Mouse (Mus musculus) cerebellum, adult 2 months (tissue): ENCODE data around the gene Mapk8. TPM values are rescaled to one million over a fixed set of nuclear protein-coding genes. Genes with fewer than 3 reads are reported as not detected.

Source experiments
- DNase-seq, 2 experiments: peaks; one replicate each; pipeline ENCODE4 v3.0.0; 2021
- H3K27ac ChIP-seq: fragments of 200-500 bp; 2 replicates; pipeline ENCODE4 v1.5.1; 2012; ENCODE audit warnings: low read length, control low read depth, inconsistent platforms; ENCODE audit not compliant: insufficient read depth
- H3K27me3 ChIP-seq: fragments of 200-500 bp; 2 replicates; pipeline ENCODE4 v1.6.1; 2012; ENCODE audit warnings: inconsistent platforms, mild to moderate bottlenecking, low read length, moderate library complexity; ENCODE audit not compliant: control insufficient read depth, insufficient read depth
- H3K4me1 ChIP-seq: fragments of 200-500 bp; 2 replicates; pipeline ENCODE4 v1.6.1; 2011; ENCODE audit warnings: low read length; ENCODE audit not compliant: control insufficient read depth, insufficient read depth
- H3K4me3 ChIP-seq: fragments of 200-500 bp; replicated peaks from 2 replicates; pipeline ENCODE3; 2011; ENCODE audit warnings: mild to moderate bottlenecking, low read depth, low read length, control low read depth; ENCODE audit not compliant: insufficient read depth
- CTCF ChIP-seq: fragments of 200-500 bp; IDR thresholded peaks from 2 replicates; pipeline ENCODE4 v1.5.1; 2011; ENCODE audit warnings: low read depth, mild to moderate bottlenecking, control low read depth, low read length, moderate library complexity, borderline replicate concordance; ENCODE audit not compliant: insufficient read depth
- POLR2A ChIP-seq: fragments of 200-500 bp; IDR thresholded peaks from 2 replicates; pipeline ENCODE4 v1.6.1; 2011; ENCODE audit warnings: low read length, control low read depth, borderline replicate concordance; ENCODE audit not compliant: insufficient read depth
- WGBS: fragments of 180-500 bp; shearing (Covaris S2); methylation state at CpG from one replicate; pipeline ENCODE4 v1.1.7; 2018; 5-methylcytosine and 5-hydroxymethylcytosine counted together
- polyA plus RNA-seq: library from polyadenylated mRNA; depleted of rRNA; stranded (reverse); fragments of >200 nt; gene quantifications from 2 replicates; pipeline ENCODE4 v1.2.3, GENCODE M21; 2012; rRNA removed

The Mapk8 gene
- 45.0 and 46.8 TPM in 2 replicates for polyA plus RNA-seq

DNA sequence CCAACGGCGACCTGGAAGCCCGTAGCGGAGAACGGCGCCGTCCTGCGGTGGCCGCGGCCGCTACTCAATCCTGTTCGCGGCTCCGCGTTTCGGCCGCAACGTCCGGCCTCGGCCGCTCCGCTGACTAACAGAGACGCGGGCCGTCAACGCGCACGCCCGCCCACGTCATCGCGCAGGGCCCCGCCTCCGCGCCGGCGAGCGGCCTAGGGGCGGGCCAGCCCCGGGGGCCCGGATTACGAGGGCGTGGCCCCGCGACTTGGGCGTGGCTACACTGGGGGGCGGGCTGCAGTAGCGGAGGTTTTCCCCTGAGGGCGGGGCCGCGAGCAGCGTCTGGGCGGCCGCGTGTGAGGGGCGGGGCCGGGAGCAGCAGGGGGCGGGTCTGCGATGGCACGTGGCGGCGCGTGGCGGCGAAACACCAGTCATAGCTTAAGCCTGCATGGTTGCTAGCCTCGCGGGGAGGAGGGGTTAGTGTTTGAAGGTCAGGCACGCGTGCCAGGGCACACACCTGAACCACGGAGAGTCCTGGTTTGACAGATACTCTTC is at the start of gene Mapk8:
Gene Mapk8, minus strand, starts transcription at position 132 of the 543 bp plus-strand sequence.
- Histone ChIP-seq H3K27me3 (no peaks in the 10 kb centered on the region), H3K27ac (peak within 1 kb of the TSS; percentile 67; the same call in 1 of the 2 replicates), H3K4me3 (peak within 1 kb of the TSS; percentile 84), H3K4me1 (peaks cover 2% of the 10 kb centered on the region)
- TF ChIP-seq POLR2A: peak; percentile 81
- TF ChIP-seq CTCF: no peak
- 1% methylated on average over 70 of the region's 70 CpGs for WGBS
- DNase-seq: peak; percentile 94 to 96

DNA sequence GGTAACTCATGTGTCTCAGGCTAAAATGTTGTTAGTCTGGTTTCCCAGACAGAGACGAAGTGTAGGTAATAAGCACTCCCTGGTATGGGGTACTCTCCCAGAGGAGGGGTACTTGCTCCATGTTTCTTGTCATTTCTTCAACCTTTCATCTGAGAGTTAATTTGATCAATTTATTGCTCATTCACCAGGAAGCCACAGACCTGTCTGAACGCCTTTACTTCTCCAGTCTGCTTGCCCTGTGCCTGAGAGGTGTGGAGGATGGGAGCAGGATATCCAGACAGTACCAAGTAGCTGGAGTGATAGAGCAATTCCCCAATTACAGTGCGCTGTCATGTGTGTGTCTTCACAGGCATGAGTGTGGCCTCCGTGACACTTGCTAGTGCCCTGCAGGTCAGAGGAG is 48.3 kb upstream of the Mapk8 start:
- Histone ChIP-seq H3K4me1 (no peaks in the 10 kb centered on the region), H3K27ac (no peak overlapping the region), H3K27me3 (no peaks in the 10 kb centered on the region), H3K4me3 (no peak overlapping the region)
- DNase-seq: no peak
- 86% methylated on average over 4 of the region's 4 CpGs for WGBS
- TF ChIP-seq POLR2A (no peak), CTCF (no peak)

DNA sequence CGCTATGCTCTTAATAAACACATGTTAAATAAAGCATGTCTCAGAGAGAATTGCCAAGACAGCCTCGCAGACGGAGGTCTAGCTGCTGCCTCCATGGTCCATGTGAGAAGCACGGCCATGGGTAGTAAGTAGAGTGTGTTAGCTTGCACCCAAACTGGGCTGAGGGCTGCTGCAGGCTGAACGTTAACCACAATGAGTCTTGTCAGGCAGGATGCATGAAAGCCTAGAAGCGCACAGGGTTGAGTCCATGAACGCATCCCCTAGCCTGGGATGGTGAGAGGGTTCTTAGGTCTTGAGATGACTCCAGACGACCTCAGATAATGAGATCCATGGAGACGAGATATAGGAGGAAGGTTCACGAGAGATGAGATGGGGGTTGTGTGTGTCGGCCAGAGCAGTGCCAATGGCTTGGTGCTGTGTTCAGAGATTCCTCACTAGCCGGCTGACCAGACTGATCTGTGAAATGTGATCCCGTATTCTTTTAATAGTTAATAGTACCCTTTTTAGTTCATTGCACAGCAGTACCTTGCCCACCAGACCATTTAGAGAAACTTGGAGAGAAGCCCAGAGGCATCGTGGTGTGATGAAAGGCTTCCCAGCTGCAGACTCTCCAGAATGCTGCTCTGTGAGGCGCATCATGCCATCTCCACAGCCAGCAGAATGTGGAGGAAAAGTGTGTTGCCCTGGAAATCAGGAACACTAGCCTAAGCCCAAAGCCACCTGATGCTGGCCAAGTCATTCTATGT is 41.0 kb upstream of the Mapk8 start:
- TF ChIP-seq POLR2A: no peak
- no peak for TF ChIP-seq CTCF
- Histone ChIP-seq H3K4me1 (no peaks in the 10 kb centered on the region), H3K27me3 (no peaks in the 10 kb centered on the region), H3K27ac (no peak overlapping the region), H3K4me3 (no peak overlapping the region)
- 30% methylated on average over 15 of the region's 15 CpGs for WGBS
- DNase-seq: no peak

DNA sequence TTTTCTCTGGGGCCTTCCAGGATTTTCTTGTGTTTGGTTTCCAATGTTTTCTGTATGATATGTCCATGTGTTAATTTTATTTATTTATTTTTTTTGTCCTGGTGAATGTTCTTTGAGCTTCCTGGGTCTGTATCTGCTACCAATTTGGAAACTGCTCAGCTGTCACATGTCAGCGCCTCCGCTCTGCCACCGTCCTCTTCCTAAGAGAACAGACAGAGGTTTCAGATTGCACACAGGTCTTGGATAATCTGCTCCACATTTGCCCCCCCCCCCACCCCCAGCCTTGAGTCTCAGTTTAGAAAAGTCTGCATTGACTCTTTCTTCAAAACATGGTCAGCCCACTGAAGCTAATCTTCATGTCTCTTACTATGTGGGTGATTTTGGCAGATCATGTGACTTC is 35.0 kb upstream of the Mapk8 start:
- no peak for TF ChIP-seq POLR2A
- TF ChIP-seq CTCF: no peak
- DNase-seq: no peak
- WGBS: 85% methylated on average over 3 of the region's 3 CpGs
- H3K4me3 ChIP-seq: no peak overlapping the region
- no peak overlapping the region for H3K27ac ChIP-seq
- H3K4me1 ChIP-seq: no peaks in the 10 kb centered on the region
- H3K27me3 ChIP-seq: no peaks in the 10 kb centered on the region

DNA sequence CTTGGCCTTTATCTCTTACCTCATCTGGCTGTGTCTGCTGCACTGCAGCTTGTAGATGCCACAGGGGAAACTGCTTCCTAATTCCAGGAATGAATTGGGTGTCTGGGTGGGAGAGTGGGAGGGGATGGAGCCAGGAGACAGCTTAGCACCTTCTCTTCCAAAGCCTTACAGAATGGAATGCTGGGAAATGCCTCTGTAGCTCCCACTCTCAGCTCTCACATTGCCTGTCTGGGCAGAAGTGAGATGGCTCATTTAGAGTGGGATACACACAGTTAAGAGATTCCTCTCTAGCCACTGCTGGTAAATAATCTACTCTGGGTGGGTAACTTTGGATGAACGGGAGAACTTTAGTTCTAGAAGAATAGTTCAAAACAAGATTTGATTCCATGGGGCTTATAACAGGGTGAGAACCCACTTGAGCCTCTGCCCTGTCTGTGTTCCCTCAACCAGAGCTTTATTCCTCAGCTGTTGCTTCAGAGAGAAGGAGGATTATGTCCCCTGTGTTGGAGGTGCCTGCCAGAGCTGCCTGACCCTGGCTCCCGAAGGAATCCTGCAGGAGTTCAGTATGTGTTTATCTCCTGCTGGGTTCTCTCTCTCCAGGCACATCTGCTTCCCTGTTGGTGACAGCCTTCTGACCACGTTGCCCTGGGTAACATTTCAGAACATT is 29.3 kb upstream of the Mapk8 start:
- WGBS: 10% methylated on average over 3 of the region's 3 CpGs
- Histone ChIP-seq H3K4me3 (no peak overlapping the region), H3K27me3 (no peaks in the 10 kb centered on the region), H3K4me1 (no peaks in the 10 kb centered on the region), H3K27ac (no peak overlapping the region)
- TF ChIP-seq POLR2A: no peak
- TF ChIP-seq CTCF: no peak
- DNase-seq: no peak

DNA sequence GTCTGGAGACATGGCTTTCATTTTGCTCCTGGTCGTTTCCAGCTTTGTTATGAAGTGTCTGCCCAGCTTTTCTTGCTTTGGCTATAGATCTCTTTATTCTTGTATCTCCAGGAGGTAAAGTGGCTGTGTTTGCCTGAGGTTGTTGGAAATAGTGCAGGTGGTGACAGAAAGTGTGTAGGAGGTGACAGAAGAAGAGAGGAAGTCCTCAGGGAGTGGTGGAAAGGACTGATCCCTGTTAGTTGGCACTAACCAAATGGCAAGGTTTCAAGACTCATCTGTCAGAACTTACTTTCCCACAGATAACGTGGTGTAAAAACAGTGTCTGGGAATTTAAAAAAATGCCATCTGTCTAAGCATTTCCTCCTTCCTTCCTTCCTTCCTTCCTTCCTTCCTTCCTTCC is 27.5 kb upstream of the Mapk8 start:
- no peak for DNase-seq
- Histone ChIP-seq H3K27me3 (no peaks in the 10 kb centered on the region), H3K4me3 (no peak overlapping the region), H3K27ac (no peak overlapping the region), H3K4me1 (no peaks in the 10 kb centered on the region)
- no peak for TF ChIP-seq CTCF
- TF ChIP-seq POLR2A: no peak
- 32% methylated on average over 2 of the region's 2 CpGs for WGBS

DNA sequence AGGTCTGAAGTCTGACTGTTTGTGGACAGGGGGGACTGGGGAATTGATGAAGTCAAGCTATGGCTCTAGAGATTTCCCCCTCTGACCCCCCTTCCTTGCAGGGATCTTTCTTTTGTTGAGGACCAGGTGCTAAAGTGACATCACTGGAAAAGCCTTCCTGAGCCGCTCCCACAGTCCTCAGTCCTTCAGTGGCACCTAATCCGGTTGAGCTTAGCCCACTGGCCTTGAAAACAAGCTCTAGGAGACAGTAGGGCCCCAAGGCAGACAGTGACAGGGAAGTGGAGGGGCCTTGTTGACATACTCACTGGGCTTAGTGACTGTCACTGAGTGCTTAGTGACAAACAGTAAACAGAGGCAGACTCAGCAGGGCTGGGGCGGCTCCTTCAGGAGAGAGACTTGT is 24.4 kb upstream of the Mapk8 start, which contains the start of gene Frmpd2:
Gene Frmpd2, plus strand, starts transcription at position 366 of the 400 bp plus-strand sequence.
- WGBS: 58% methylated on average over 3 of the region's 3 CpGs
- no peaks in the 10 kb centered on the region for H3K27me3 ChIP-seq
- TF ChIP-seq CTCF (no peak), POLR2A (no peak)
- no peaks in the 10 kb centered on the region for H3K4me1 ChIP-seq
- H3K27ac ChIP-seq: no peak within 1 kb of the TSS
- no peak for DNase-seq
- H3K4me3 ChIP-seq: no peak within 1 kb of the TSS
